Mouse (Mus musculus): ENCODE results near the gene Agbl5. TPM values are rescaled to one million over a fixed set of nuclear protein-coding genes. Genes with fewer than 3 reads are reported as not detected.
A peak's percentile ranks its signal among the peaks of the same experiment; 100 is the strongest.

The Agbl5 gene
- total and polyA plus RNA-seq, 2 experiments from 2014 or later: 4.2 to 28.2 TPM

GRCm38 (mm10) chr5:30853522-30853921 lies 35.0 kb upstream of the Agbl5 start:
- TF ChIP-seq CTCF (IDR thresholded peaks at IDR 0.05; ENCODE audit: low read depth) (no peak), EP300 (IDR thresholded peaks at IDR 0.05; ENCODE audit: low read depth) (no peak)
- WGBS: 82% methylated on average over 4 of the region's 4 CpGs

GRCm38 (mm10) chr5:30855674-30856073 lies 32.8 kb upstream of the Agbl5 start:
- Histone ChIP-seq H3K4me3 (ENCODE audit: low read depth, low read length) (no peak overlapping the region), H3K27me3 (ENCODE audit: control insufficient read depth, insufficient read depth, low read length) (no peaks in the 10 kb centered on the region), H3K9me3 (replicated peaks; ENCODE audit: control insufficient read depth, low read length) (no peaks in the 10 kb centered on the region), H3K36me3 (replicated peaks; ENCODE audit: control insufficient read depth, insufficient read depth, low read length) (no peaks in the 10 kb centered on the region), H3K9ac (replicated peaks; ENCODE audit: low read depth, low read length) (no peak overlapping the region), H3K4me2 (ENCODE audit: low read depth, low read length) (no peak overlapping the region), H3K27ac (ENCODE audit: low read depth) (no peak overlapping the region), H3K4me1 (ENCODE audit: control insufficient read depth, insufficient read depth) (peaks cover 5% of the 10 kb centered on the region; the same call in 1 of the 2 replicates)
- no peak for ATAC-seq (ENCODE audit: insufficient read depth, low read depth)
- no peak for DNase-seq (ENCODE audit: low spot score)
- 57% methylated on average over 3 of the region's 3 CpGs for WGBS
- TF ChIP-seq CTCF (IDR thresholded peaks at IDR 0.05; ENCODE audit: low read depth) (no peak), EP300 (IDR thresholded peaks at IDR 0.05; ENCODE audit: low read depth) (no peak)

More at GRCm38 (mm10) chr5:30853522-30853921, 35.0 kb upstream of the Agbl5 start:
- no peak overlapping the region for H3K9ac ChIP-seq (replicated peaks; ENCODE audit: low read depth, low read length)
- H3K9me3 ChIP-seq (replicated peaks; ENCODE audit: control insufficient read depth, low read length): no peaks in the 10 kb centered on the region
- no peak overlapping the region for H3K4me2 ChIP-seq (ENCODE audit: low read depth, low read length)
- H3K27me3 ChIP-seq (ENCODE audit: control insufficient read depth, insufficient read depth, low read length): no peaks in the 10 kb centered on the region
- no peak for DNase-seq (ENCODE audit: low spot score)
- peaks cover 14% of the 10 kb centered on the region; the same call in 1 of the 2 replicates for H3K4me1 ChIP-seq (ENCODE audit: control insufficient read depth, insufficient read depth)
- H3K4me3 ChIP-seq (ENCODE audit: low read depth, low read length): no peak overlapping the region
- H3K36me3 ChIP-seq (replicated peaks; ENCODE audit: control insufficient read depth, insufficient read depth, low read length): no peaks in the 10 kb centered on the region
- no peak overlapping the region for H3K27ac ChIP-seq (ENCODE audit: low read depth)
- ATAC-seq (ENCODE audit: insufficient read depth, low read depth): no peak

GRCm38 (mm10) chr5:30856124-30856523 lies 32.4 kb upstream of the Agbl5 start:
- ATAC-seq (ENCODE audit: insufficient read depth, low read depth): no peak
- Histone ChIP-seq H3K4me3 (ENCODE audit: low read depth, low read length) (no peak overlapping the region), H3K36me3 (replicated peaks; ENCODE audit: control insufficient read depth, insufficient read depth, low read length) (no peaks in the 10 kb centered on the region), H3K27me3 (ENCODE audit: control insufficient read depth, insufficient read depth, low read length) (no peaks in the 10 kb centered on the region), H3K4me1 (ENCODE audit: control insufficient read depth, insufficient read depth) (peaks cover 2% of the 10 kb centered on the region; the same call in 1 of the 2 replicates), H3K9me3 (replicated peaks; ENCODE audit: control insufficient read depth, low read length) (no peaks in the 10 kb centered on the region), H3K9ac (replicated peaks; ENCODE audit: low read depth, low read length) (no peak overlapping the region), H3K27ac (ENCODE audit: low read depth) (no peak overlapping the region), H3K4me2 (ENCODE audit: low read depth, low read length) (no peak overlapping the region)
- TF ChIP-seq CTCF (IDR thresholded peaks at IDR 0.05; ENCODE audit: low read depth): peak; percentile 46
- TF ChIP-seq EP300 (IDR thresholded peaks at IDR 0.05; ENCODE audit: low read depth): no peak
- WGBS: 66% methylated on average over 2 of the region's 2 CpGs
- no peak for DNase-seq (ENCODE audit: low spot score)

GRCm38 (mm10) chr5:30863852-30864251 lies 24.6 kb upstream of the Agbl5 start:
- DNase-seq (ENCODE audit: low spot score) (no peak), ATAC-seq (ENCODE audit: insufficient read depth, low read depth) (peak; percentile 60)
- 37% methylated on average over 4 of the region's 4 CpGs for WGBS
- no peak overlapping the region for H3K9ac ChIP-seq (replicated peaks; ENCODE audit: low read depth, low read length)
- H3K9me3 ChIP-seq (replicated peaks; ENCODE audit: control insufficient read depth, low read length): no peaks in the 10 kb centered on the region
- H3K27ac ChIP-seq (ENCODE audit: low read depth): no peak overlapping the region
- H3K4me1 ChIP-seq (ENCODE audit: control insufficient read depth, insufficient read depth): no peaks in the 10 kb centered on the region
- H3K4me3 ChIP-seq (ENCODE audit: low read depth, low read length): no peak overlapping the region
- TF ChIP-seq CTCF (IDR thresholded peaks at IDR 0.05; ENCODE audit: low read depth) (peak; percentile 21; the same call in 1 of the 2 replicates), EP300 (IDR thresholded peaks at IDR 0.05; ENCODE audit: low read depth) (no peak)
- H3K27me3 ChIP-seq (ENCODE audit: control insufficient read depth, insufficient read depth, low read length): no peaks in the 10 kb centered on the region
- no peaks in the 10 kb centered on the region; the same call in 1 of the 2 replicates for H3K36me3 ChIP-seq (replicated peaks; ENCODE audit: control insufficient read depth, insufficient read depth, low read length)
- no peak overlapping the region for H3K4me2 ChIP-seq (ENCODE audit: low read depth, low read length)

GRCm38 (mm10) chr5:30864322-30864721 lies 24.2 kb upstream of the Agbl5 start:
- Histone ChIP-seq H3K4me2 (ENCODE audit: low read depth, low read length) (no peak overlapping the region), H3K27ac (ENCODE audit: low read depth) (no peak overlapping the region), H3K27me3 (ENCODE audit: control insufficient read depth, insufficient read depth, low read length) (no peaks in the 10 kb centered on the region), H3K36me3 (replicated peaks; ENCODE audit: control insufficient read depth, insufficient read depth, low read length) (no peaks in the 10 kb centered on the region; the same call in 1 of the 2 replicates), H3K9ac (replicated peaks; ENCODE audit: low read depth, low read length) (no peak overlapping the region), H3K4me3 (ENCODE audit: low read depth, low read length) (no peak overlapping the region), H3K9me3 (replicated peaks; ENCODE audit: control insufficient read depth, low read length) (no peaks in the 10 kb centered on the region), H3K4me1 (ENCODE audit: control insufficient read depth, insufficient read depth) (no peaks in the 10 kb centered on the region)
- ATAC-seq (ENCODE audit: insufficient read depth, low read depth) (peak; percentile 21; the same call in 1 of the 2 replicates), DNase-seq (ENCODE audit: low spot score) (no peak)
- TF ChIP-seq EP300 (IDR thresholded peaks at IDR 0.05; ENCODE audit: low read depth) (no peak), CTCF (IDR thresholded peaks at IDR 0.05; ENCODE audit: low read depth) (no peak)
- WGBS: 29% methylated on average over 15 of the region's 15 CpGs

- Histone ChIP-seq H3K36me3 (replicated peaks; ENCODE audit: control insufficient read depth, insufficient read depth, low read length) (peaks cover 8% of the 10 kb centered on the region), H3K4me2 (ENCODE audit: low read depth, low read length) (no peak overlapping the region), H3K27me3 (ENCODE audit: control insufficient read depth, insufficient read depth, low read length) (no peaks in the 10 kb centered on the region), H3K27ac (ENCODE audit: low read depth) (no peak overlapping the region), H3K4me1 (ENCODE audit: control insufficient read depth, insufficient read depth) (peaks cover 7% of the 10 kb centered on the region), H3K9me3 (replicated peaks; ENCODE audit: control insufficient read depth, low read length) (no peaks in the 10 kb centered on the region), H3K4me3 (ENCODE audit: low read depth, low read length) (no peak overlapping the region), H3K9ac (replicated peaks; ENCODE audit: low read depth, low read length) (no peak overlapping the region)
- TF ChIP-seq EP300 (IDR thresholded peaks at IDR 0.05; ENCODE audit: low read depth) (no peak), CTCF (IDR thresholded peaks at IDR 0.05; ENCODE audit: low read depth) (no peak)
- no peak for ATAC-seq (ENCODE audit: insufficient read depth, low read depth)
- DNase-seq (ENCODE audit: low spot score): no peak
- 80% methylated on average over 3 of the region's 3 CpGs for WGBS
Measured at GRCm38 (mm10) chr5:30866871-30867270, 21.6 kb upstream of the Agbl5 start.
